21 mouse cellular contexts compared by ENCODE assay signal in genomic region chr5:107829998-107830560, GRCm38 (mm10). TPM values are rescaled to one million over a fixed set of nuclear protein-coding genes. Genes with fewer than 3 reads are reported as not detected.
"Had no signal": no experiment of that assay in that cellular context is flagged by ENCODE, and none has a peak within 500 bp of the region (broad histone marks: within the 10 kb centered on the region; RNA-seq: fewer than 3 reads in every experiment).

TSS of gene Ube2d2b (plus strand) at chr5:107830099.

- H3K27me3 ChIP-seq: limb, embryonic 13.5 days; neural tube, embryonic 15.5 days had no signal

- ATAC-seq: intestine, postnatal 0 days had no signal

- H3K4me1 ChIP-seq: limb, embryonic 13.5 days; midbrain, embryonic 10.5 days; neural tube, embryonic 15.5 days had no signal

- H3K4me3 ChIP-seq: layer of hippocampus, adult 2 months; limb, embryonic 13.5 days; midbrain, embryonic 10.5 days; myocyte; neural tube, embryonic 15.5 days had no signal

- H3K27ac ChIP-seq: layer of hippocampus, adult 2 months; limb, embryonic 13.5 days; liver, embryonic 14.5 days; midbrain, embryonic 10.5 days; neural tube, embryonic 15.5 days had no signal

- DNase-seq: kidney, adult 8-10 months; kidney, postnatal 25 days; left cerebral cortex, postnatal 4 days; lung, embryonic 14.5 days; lung, postnatal 10 days; lung, postnatal 4 days; midbrain, embryonic 14.5 days; right cerebral cortex, adult 18-20 months; right cerebral cortex, postnatal 25 days; thymus, postnatal 4 days had no signal

- H3K9ac ChIP-seq: limb, embryonic 13.5 days; liver, embryonic 14.5 days; lung, embryonic 14.5 days; neural tube, embryonic 15.5 days had no signal

RNA-seq across cellular contexts. Expression of gene Ube2d2b, which starts in this region (rescaled TPM):
- total RNA-seq: layer of hippocampus, adult 2 months; layer of hippocampus, postnatal 10 days; left cerebral cortex, postnatal 10 days; left cerebral cortex, postnatal 4 days had no signal
- polyA plus RNA-seq: intestine, postnatal 0 days; neural tube, embryonic 11.5 days; small intestine, adult 2 months had no signal
